Mouse (Mus musculus): ENCODE measurements around the gene Ergic1.

GRCm38 (mm10) chr17:26513459-26514290, 47.6 kb upstream of the Ergic1 start:
- TF ChIP-seq POLR2A (IDR thresholded peaks at IDR 0.05; ENCODE audit: insufficient read depth, low read depth, low read length): no peak
- no peak for TF ChIP-seq CTCF (IDR thresholded peaks at IDR 0.05)

Measured in heart, adult 2 months (tissue).